Mouse (Mus musculus) colon, adult 2 months (tissue): ENCODE results near the gene Odf2l. TPM values are rescaled to one million over a fixed set of nuclear protein-coding genes. Genes with fewer than 3 reads are reported as not detected.

Source experiments
- polyA plus RNA-seq: library from polyadenylated mRNA; depleted of rRNA; stranded (reverse); fragments of >200 nt; gene quantifications from 2 replicates; pipeline ENCODE4 v1.2.3, GENCODE M21; 2012; rRNA removed

The Odf2l gene
- polyA plus RNA-seq: 1.4 and 1.9 TPM in 2 replicates

GRCm38 (mm10) chr3:145118254-145119001, at the start of gene Odf2l:
Gene Odf2l (plus strand): TSS chr3:145118588.

GRCm38 (mm10) chr3:145099291-145099690, 19.1 kb upstream of the Odf2l start, which contains the start of gene Clca2:
Gene Clca2 (minus strand): TSS chr3:145099443.

Other genes starting within 250 kb of the Odf2l start
- 0.29 and 0.52 TPM in 2 replicates for gene Clca4b, start 186.1 kb upstream of the Odf2l start, polyA plus RNA-seq
- 30.6 and 40.7 TPM in 2 replicates for gene Clca4a, start 143.5 kb upstream of the Odf2l start, polyA plus RNA-seq
- 661 and 673 TPM in 2 replicates for gene Clca1, start 85.8 kb upstream of the Odf2l start, polyA plus RNA-seq
- 0.15 and 0.31 TPM in 2 replicates for gene Clca2, start 19.1 kb upstream of the Odf2l start, polyA plus RNA-seq
- gene Col24a1, start 173.9 kb downstream of the Odf2l start, polyA plus RNA-seq: 0.38 and 0.97 TPM in 2 replicates